Mouse (Mus musculus) heart, embryonic 12.5 days (tissue): ENCODE measurements at regions not wholly inside any gene's neighbourhood (a gene's known extent, or its start where the extent isn't known, plus 50 kb on each side); places are given as distances from the start of the nearest gene placed in this dataset.

Experiments
- ATAC-seq: fragments of 200-750 bp; cut with Nextera tagmentation; 2 replicates; pipeline ENCODE4 v1.8.0; 2017; ENCODE audit warnings: moderate TSS enrichment, moderate library complexity; ENCODE audit not compliant: insufficient number of reproducible peaks, low FRiP score
- H3K27ac ChIP-seq: fragments of 300-500 bp; sonication (generic); 2 replicates; pipeline ENCODE4 v1.5.1; 2016; ENCODE audit warnings: mild to moderate bottlenecking, moderate library complexity; ENCODE audit not compliant: poor library complexity, severe bottlenecking
- H3K27me3 ChIP-seq: fragments of 300-500 bp; sonication (generic); replicated peaks from 2 replicates; pipeline ENCODE4 v1.6.1; 2016; ENCODE audit warnings: mild to moderate bottlenecking, moderate library complexity
- H3K36me3 ChIP-seq: fragments of 300-500 bp; sonication (generic); 2 replicates; pipeline ENCODE4 v1.6.1; 2016; ENCODE audit warnings: mild to moderate bottlenecking, moderate library complexity
- H3K4me1 ChIP-seq: fragments of 300-500 bp; sonication (generic); replicated peaks from 2 replicates; pipeline ENCODE4 v1.6.1; 2016; ENCODE audit warnings: mild to moderate bottlenecking
- H3K4me2 ChIP-seq: fragments of 300-500 bp; sonication (generic); 2 replicates; pipeline ENCODE4 v1.6.1; 2016; ENCODE audit warnings: mild to moderate bottlenecking, moderate library complexity
- H3K4me3 ChIP-seq: fragments of 300-500 bp; sonication (generic); 2 replicates; pipeline ENCODE4 v1.5.1; 2016; ENCODE audit warnings: mild to moderate bottlenecking
- H3K9ac ChIP-seq: fragments of 300-500 bp; sonication (generic); 2 replicates; pipeline ENCODE4 v1.6.1; 2016; ENCODE audit warnings: mild to moderate bottlenecking, moderate library complexity
- H3K9me3 ChIP-seq: fragments of 300-500 bp; sonication (generic); replicated peaks from 2 replicates; pipeline ENCODE4 v1.6.1; 2016; ENCODE audit warnings: mild to moderate bottlenecking, moderate library complexity
- WGBS: fragments of 180-500 bp; shearing (Covaris S2); methylation state at CpG from one replicate; pipeline ENCODE4 v1.1.7; 2016; 5-methylcytosine and 5-hydroxymethylcytosine counted together

- Histone ChIP-seq H3K27ac (no peak overlapping the region), H3K36me3 (no peaks in the 10 kb centered on the region), H3K9ac (no peak overlapping the region), H3K4me1 (no peaks in the 10 kb centered on the region), H3K9me3 (no peaks in the 10 kb centered on the region), H3K27me3 (no peaks in the 10 kb centered on the region), H3K4me2 (no peak overlapping the region), H3K4me3 (no peak overlapping the region)
- no peak for ATAC-seq
- 55% methylated on average over 7 of the region's 7 CpGs for WGBS
These were observed 292.6 kb upstream of the Castor2 start for GRCm38 (mm10) chr5:133806891-133807290.

DNA sequence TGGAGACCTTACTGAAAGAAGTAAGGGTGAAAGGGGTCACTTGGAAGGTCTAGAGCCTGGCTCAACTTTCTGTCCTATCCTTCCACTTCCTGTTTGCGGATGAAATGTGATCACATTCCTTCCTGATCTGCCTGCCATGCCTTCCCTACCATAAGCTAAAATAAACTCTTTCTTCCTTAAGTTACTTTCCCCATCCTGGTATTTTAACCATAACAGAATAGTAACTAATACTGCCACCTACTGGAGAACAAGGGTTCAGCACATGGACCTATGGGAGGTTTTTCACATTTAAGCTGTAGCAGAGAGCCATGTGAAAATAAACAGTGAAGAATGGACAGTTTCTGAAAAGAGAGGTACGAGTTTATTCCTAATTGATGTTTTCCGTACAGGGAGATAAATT, 297.5 kb upstream of the Castor2 start:
- 67% methylated on average over 3 of the region's 3 CpGs for WGBS

DNA sequence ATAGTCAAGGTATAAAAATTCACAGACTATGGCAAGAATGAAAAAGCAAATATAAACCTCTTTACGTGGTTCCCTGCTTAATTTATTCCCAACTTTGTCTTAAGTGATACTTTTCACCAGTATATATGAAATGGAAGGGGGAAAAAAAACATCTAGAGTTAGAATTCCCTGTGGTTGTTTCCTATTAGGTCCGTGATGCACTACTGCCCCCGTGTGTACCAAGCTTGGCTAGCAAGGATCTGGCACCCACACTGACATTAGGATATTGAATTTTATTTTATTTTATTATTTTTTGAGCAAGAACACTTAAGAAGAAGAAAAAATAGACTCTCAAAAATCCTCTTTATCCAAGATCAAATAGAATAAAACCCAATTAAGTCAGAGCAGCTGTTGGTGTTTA, 303.9 kb upstream of the Castor2 start:
- H3K9me3 ChIP-seq, result no peaks in the 10 kb centered on the region
- WGBS, result 38% methylated on average over 3 of the region's 3 CpGs
- no peaks in the 10 kb centered on the region for H3K4me1 ChIP-seq
- H3K27me3 ChIP-seq, result no peaks in the 10 kb centered on the region
- no peak overlapping the region for H3K27ac ChIP-seq
- ATAC-seq, result no peak
- H3K4me3 ChIP-seq, result no peak overlapping the region
- no peak overlapping the region for H3K4me2 ChIP-seq
- no peaks in the 10 kb centered on the region for H3K36me3 ChIP-seq
- no peak overlapping the region for H3K9ac ChIP-seq

More for the DNA sequence above, 297.5 kb upstream of the Castor2 start:
- Histone ChIP-seq H3K27me3 (no peaks in the 10 kb centered on the region; the same call in 1 of the 2 replicates), H3K4me2 (no peak overlapping the region), H3K27ac (no peak overlapping the region), H3K4me3 (no peak overlapping the region), H3K9me3 (no peaks in the 10 kb centered on the region), H3K9ac (no peak overlapping the region), H3K4me1 (no peaks in the 10 kb centered on the region), H3K36me3 (no peaks in the 10 kb centered on the region)
- no peak for ATAC-seq

DNA sequence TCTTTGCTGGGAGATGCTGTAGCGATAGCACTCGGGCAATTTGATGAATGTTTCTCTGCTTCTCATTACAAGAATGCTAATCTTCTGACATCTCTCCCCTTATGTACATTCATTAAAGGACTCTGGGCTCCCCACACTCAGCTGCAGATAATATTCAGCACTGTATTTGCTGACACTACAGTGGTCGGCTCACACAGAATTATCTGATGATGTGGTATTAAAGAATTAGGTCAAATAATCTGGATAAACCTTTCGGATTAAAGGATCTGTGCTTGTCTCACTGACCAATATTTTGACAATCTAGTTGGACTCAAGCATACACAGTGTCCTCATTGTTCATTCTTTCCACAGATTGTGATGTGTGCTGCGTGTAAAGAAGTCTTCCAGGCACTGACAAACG, 308.8 kb upstream of the Castor2 start:
- Histone ChIP-seq H3K4me3 (no peak overlapping the region), H3K4me2 (no peak overlapping the region), H3K4me1 (no peaks in the 10 kb centered on the region), H3K36me3 (no peaks in the 10 kb centered on the region), H3K27ac (no peak overlapping the region), H3K27me3 (no peaks in the 10 kb centered on the region), H3K9ac (no peak overlapping the region), H3K9me3 (no peaks in the 10 kb centered on the region)
- no peak for ATAC-seq
- WGBS, result 69% methylated on average over 6 of the region's 6 CpGs

DNA sequence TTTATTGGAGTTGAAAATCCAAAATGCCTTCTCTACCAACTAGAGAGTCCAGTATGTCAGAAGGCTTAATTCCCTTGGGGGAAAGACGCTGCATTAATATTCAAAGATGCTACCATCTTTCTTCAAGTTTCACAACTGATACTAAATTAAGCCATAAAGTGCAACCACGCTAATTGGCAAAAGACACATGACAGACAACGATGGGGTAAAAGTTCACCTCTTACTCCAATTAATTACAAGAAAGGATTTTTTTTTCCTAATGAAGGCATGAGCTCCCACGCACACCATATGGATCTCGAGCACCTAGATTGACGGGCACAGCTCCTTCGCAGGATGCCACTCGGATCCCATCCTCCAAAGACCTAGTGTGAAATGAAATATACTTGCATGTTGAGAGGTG, 311.5 kb upstream of the Castor2 start:
- Histone ChIP-seq H3K4me1 (no peaks in the 10 kb centered on the region), H3K9me3 (no peaks in the 10 kb centered on the region), H3K27ac (no peak overlapping the region), H3K4me3 (no peak overlapping the region), H3K4me2 (no peak overlapping the region), H3K27me3 (no peaks in the 10 kb centered on the region), H3K36me3 (no peaks in the 10 kb centered on the region), H3K9ac (no peak overlapping the region)
- no peak for ATAC-seq
- 86% methylated on average over 8 of the region's 8 CpGs for WGBS

DNA sequence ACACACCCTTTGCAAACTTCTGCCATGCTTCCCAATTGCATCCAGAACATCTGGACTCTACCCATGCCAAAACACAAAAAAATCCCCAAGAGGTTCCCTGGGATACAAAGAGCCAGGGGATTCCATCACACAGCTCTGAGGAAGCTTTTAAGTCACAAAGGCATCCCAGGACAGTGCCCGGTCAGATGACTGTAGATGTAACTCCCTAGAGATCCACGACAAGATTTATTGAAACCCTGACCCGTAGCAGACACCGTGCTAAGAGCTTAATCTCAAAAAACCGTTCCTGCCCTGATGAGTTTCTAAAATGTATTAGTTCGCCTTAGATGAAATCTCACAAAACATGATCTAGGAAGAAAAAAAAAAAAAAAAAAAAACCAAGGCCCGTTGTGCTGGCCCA, 312.0 kb upstream of the Castor2 start:
- Histone ChIP-seq H3K9ac (no peak overlapping the region), H3K4me2 (no peak overlapping the region), H3K27me3 (no peaks in the 10 kb centered on the region), H3K9me3 (no peaks in the 10 kb centered on the region), H3K27ac (no peak overlapping the region), H3K4me1 (no peaks in the 10 kb centered on the region), H3K4me3 (no peak overlapping the region), H3K36me3 (no peaks in the 10 kb centered on the region)
- no peak for ATAC-seq
- WGBS, result 81% methylated on average over 7 of the region's 7 CpGs

- H3K27ac ChIP-seq, result no peak overlapping the region
- H3K4me3 ChIP-seq, result no peak overlapping the region
- no peaks in the 10 kb centered on the region for H3K4me1 ChIP-seq
- H3K36me3 ChIP-seq, result no peaks in the 10 kb centered on the region
- no peaks in the 10 kb centered on the region for H3K9me3 ChIP-seq
- no peak overlapping the region for H3K4me2 ChIP-seq
- no peak for ATAC-seq
- no peaks in the 10 kb centered on the region for H3K27me3 ChIP-seq
- no peak overlapping the region for H3K9ac ChIP-seq
These were observed 322.9 kb upstream of the Castor2 start for GRCm38 (mm10) chr5:133776591-133776990.

DNA sequence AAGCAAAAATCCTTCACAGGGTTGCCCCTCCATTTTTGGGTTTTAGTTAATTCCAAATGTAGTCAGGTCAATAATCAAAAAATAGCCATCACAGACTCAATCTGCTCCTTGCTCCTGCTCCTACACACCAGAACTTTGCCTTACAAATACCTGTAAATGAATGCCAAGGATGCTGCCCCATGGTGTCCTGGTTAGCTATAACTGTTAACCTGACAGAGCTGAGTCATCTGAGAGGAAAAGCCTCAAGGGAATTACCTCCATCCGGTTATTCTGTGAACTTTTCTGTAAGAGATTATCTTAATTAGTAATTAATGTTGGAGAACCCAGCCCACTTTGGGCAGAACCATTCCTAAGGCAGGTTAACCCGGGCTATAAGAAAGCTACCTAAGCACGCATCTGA, 325.4 kb upstream of the Castor2 start:
- Histone ChIP-seq H3K27ac (no peak overlapping the region), H3K4me2 (no peak overlapping the region), H3K36me3 (no peaks in the 10 kb centered on the region), H3K4me1 (no peaks in the 10 kb centered on the region), H3K9ac (no peak overlapping the region), H3K4me3 (no peak overlapping the region), H3K9me3 (no peaks in the 10 kb centered on the region), H3K27me3 (no peaks in the 10 kb centered on the region)
- 76% methylated on average over 3 of the region's 3 CpGs for WGBS
- no peak for ATAC-seq

GRCm38 (mm10) chr5:133768856-133769255, 330.7 kb upstream of the Castor2 start:
- no peak overlapping the region for H3K9ac ChIP-seq
- no peak overlapping the region for H3K27ac ChIP-seq
- no peaks in the 10 kb centered on the region for H3K27me3 ChIP-seq
- H3K4me2 ChIP-seq, result no peak overlapping the region
- WGBS, result 62% methylated on average over 2 of the region's 2 CpGs
- no peaks in the 10 kb centered on the region for H3K36me3 ChIP-seq
- ATAC-seq, result no peak
- H3K4me1 ChIP-seq, result no peaks in the 10 kb centered on the region
- no peak overlapping the region for H3K4me3 ChIP-seq
- H3K9me3 ChIP-seq, result no peaks in the 10 kb centered on the region

DNA sequence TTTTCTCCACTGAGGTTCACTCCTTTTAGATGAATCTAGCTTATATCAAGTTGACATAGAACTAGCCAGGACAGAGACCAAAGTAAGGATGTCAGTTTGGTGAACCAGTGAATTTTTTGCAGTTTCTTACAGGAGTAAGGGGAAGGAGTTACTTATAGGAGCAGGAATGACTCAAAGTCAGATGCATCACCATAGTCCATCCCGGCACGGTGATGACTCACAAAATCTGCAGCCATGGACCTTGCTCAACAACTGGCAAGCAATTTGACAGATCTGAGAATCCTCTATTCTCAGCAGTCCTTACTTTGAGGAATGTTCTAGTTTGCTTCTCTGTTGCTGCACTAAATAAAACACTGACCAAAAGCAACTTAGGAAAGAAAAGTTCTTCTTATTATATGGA, 341.7 kb upstream of the Castor2 start:
- no peak overlapping the region for H3K4me2 ChIP-seq
- no peak overlapping the region for H3K27ac ChIP-seq
- H3K4me3 ChIP-seq, result no peak overlapping the region
- no peaks in the 10 kb centered on the region for H3K9me3 ChIP-seq
- H3K27me3 ChIP-seq, result 0 out of 2 replicates have a peak, but pooled peaks cover 3% of the 10 kb centered on the region
- WGBS, result 86% methylated on average over 2 of the region's 2 CpGs
- H3K36me3 ChIP-seq, result no peaks in the 10 kb centered on the region
- no peak for ATAC-seq
- no peak overlapping the region for H3K9ac ChIP-seq
- no peaks in the 10 kb centered on the region for H3K4me1 ChIP-seq

DNA sequence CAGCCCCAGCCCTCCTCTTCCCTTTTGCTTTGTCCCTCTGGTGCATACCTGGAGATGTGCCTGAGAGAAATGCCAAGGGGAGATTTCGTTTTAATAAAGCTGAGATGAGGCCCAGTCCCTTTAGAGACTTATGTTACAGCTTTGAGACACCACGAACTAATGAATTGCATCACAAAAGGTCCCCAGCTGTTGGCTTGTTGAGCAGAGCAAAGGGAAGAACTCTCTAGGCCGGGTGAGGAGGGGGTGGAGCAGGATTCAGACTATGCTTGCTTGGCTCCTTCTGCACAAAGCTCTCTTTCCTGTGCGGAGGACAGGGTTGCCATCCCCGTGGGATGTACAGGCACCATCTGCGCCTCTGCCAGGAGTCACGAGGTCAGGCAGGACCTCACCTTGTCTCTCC, 345.3 kb upstream of the Castor2 start:
- no peak for ATAC-seq
- H3K4me3 ChIP-seq, result no peak overlapping the region
- H3K4me2 ChIP-seq, result no peak overlapping the region
- WGBS, result 31% methylated on average over 7 of the region's 7 CpGs
- H3K4me1 ChIP-seq, result no peaks in the 10 kb centered on the region
- no peaks in the 10 kb centered on the region for H3K9me3 ChIP-seq
- no peak overlapping the region for H3K27ac ChIP-seq
- H3K36me3 ChIP-seq, result no peaks in the 10 kb centered on the region
- 0 out of 2 replicates have a peak, but pooled peaks cover 7% of the 10 kb centered on the region for H3K27me3 ChIP-seq
- H3K9ac ChIP-seq, result no peak overlapping the region

GRCm38 (mm10) chr5:133753461-133754160, 345.9 kb upstream of the Castor2 start:
- no peak for ATAC-seq
- H3K27me3 ChIP-seq, result 0 out of 2 replicates have a peak, but pooled peaks cover 7% of the 10 kb centered on the region
- H3K4me3 ChIP-seq, result no peak overlapping the region
- H3K27ac ChIP-seq, result no peak overlapping the region
- no peaks in the 10 kb centered on the region for H3K36me3 ChIP-seq
- H3K9ac ChIP-seq, result no peak overlapping the region
- no peak overlapping the region for H3K4me2 ChIP-seq
- no peaks in the 10 kb centered on the region for H3K4me1 ChIP-seq
- WGBS, result 36% methylated on average over 8 of the region's 8 CpGs
- H3K9me3 ChIP-seq, result no peaks in the 10 kb centered on the region
